Mouse (Mus musculus) G1E (cell line): ENCODE results near the gene Nudcd3.

Source experiments
- CTCF ChIP-seq: IDR thresholded peaks from 2 replicates; pipeline ENCODE4 v1.5.1; 2012; ENCODE audit warnings: low read depth, low read length, inconsistent platforms, mixed read lengths
- GATA1 ChIP-seq: IDR thresholded peaks from 2 replicates; pipeline ENCODE4 v1.6.1; 2012; ENCODE audit warnings: borderline replicate concordance, low read length, inconsistent platforms, mixed read lengths

GRCm38 (mm10) chr11:6132886-6133285 lies 67.3 kb downstream of the Nudcd3 start:
- TF ChIP-seq GATA1 (no peak), CTCF (no peak)
